13 mouse cellular contexts compared by ENCODE assay signal in the genomic region with DNA sequence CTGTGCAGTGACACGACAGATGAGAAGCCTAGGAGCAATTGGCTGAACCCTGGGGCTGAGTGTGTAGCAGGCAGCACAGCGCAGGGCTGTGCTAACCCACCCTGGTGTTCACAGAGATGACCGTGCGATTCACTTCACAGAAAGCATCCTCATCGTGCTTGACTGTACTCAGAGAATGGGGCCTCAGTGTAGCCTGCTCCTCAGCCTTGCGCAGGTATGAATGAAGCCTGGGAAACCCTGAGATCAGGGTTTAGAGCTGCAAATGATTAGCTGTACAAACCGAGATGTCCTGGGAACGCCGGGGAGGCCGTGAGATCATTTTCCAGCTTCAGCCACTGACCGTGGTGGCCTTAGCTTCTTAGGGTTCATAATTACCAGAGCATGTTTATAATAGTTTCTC. TPM values are rescaled to one million over a fixed set of nuclear protein-coding genes. Genes with fewer than 3 reads are reported as not detected.
"Had no signal": no experiment of that assay in that cellular context is flagged by ENCODE, and none has a peak within 500 bp of the region (broad histone marks: within the 10 kb centered on the region; RNA-seq: fewer than 3 reads in every experiment).

No protein-coding gene starts in this region.

- H3K4me3 ChIP-seq: layer of hippocampus, adult 2 months; limb, embryonic 12.5 days; liver, embryonic 15.5 days; midbrain, embryonic 13.5 days; stomach, embryonic 15.5 days had no signal

- H3K9ac ChIP-seq: limb, embryonic 12.5 days; liver, embryonic 15.5 days; midbrain, embryonic 13.5 days; stomach, embryonic 15.5 days had no signal

- H3K27ac ChIP-seq: layer of hippocampus, adult 2 months; limb, embryonic 12.5 days; liver, embryonic 15.5 days; midbrain, embryonic 13.5 days; stomach, embryonic 15.5 days had no signal

- DNase-seq: liver; lung, adult 2 months; lung, postnatal 36 days; right cerebral cortex, postnatal 14 days; thymus, postnatal 4 days had no signal

- H3K9me3 ChIP-seq: limb, embryonic 12.5 days; liver, embryonic 15.5 days; midbrain, embryonic 13.5 days; stomach, embryonic 15.5 days had no signal

- H3K4me1 ChIP-seq: liver, embryonic 15.5 days had no signal

- ATAC-seq: intestine, postnatal 0 days; lung, postnatal 0 days; midbrain, embryonic 13.5 days had no signal

- H3K36me3 ChIP-seq: limb, embryonic 12.5 days; liver, embryonic 15.5 days; stomach, embryonic 15.5 days had no signal

- H3K27me3 ChIP-seq: limb, embryonic 12.5 days; liver, embryonic 15.5 days; midbrain, embryonic 13.5 days; stomach, embryonic 15.5 days had no signal

- H3K4me2 ChIP-seq: limb, embryonic 12.5 days; liver, embryonic 15.5 days; midbrain, embryonic 13.5 days; stomach, embryonic 15.5 days had no signal

RNA-seq across cellular contexts. Expression of gene Lama1, which starts 29.5 kb away (rescaled TPM):
- total RNA-seq: megakaryocyte progenitor cell, adult 5-6 weeks had no signal
